ENCODE assay signal across 9 mouse cellular contexts in the genomic region with DNA sequence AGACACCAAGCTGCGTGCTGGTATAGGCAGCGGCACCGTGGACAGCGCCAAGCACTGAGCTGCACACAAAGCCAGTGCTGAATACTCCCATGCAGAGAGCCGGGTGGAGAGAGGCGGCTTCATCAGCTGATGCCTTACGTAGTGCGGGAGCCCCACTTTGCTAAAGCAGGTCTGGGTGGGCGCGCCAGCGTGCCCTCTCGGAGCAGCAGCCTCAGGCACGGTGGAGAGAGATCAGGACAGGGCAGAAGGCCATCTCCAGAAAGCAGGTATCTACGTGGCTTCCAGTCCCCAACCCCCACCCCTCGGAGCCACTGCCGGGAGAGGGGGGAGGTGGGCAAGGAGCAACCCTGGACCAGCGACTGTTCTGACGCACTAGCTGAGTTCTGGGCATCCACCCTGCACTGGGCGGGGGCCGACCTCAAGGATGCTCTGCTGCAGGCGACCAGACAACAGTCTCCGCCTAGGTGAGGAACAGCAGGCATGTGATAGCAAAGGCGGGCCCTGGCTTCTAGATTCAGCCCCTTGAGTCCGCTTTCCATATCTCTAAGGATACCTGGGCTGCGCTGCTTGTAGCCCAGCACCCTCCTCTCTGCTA. TPM values are rescaled to one million over a fixed set of nuclear protein-coding genes. Genes with fewer than 3 reads are reported as not detected.
A peak's percentile ranks its signal among the peaks of the same experiment; 100 is the strongest.
DNase-seq lines count a peak whose midpoint lies in the region; ATAC-seq and TF ChIP-seq lines count a peak whose summit lies in the region.
"Had no signal": no experiment of that assay in that cellular context is flagged by ENCODE, and none has a peak within 500 bp of the region (broad histone marks: within the 10 kb centered on the region; RNA-seq: fewer than 3 reads in every experiment).

A gene (plus strand): TSS at position 449 of the 595 bp plus-strand sequence.

- no peaks in the 10 kb centered on the region for H3K9me3 ChIP-seq in lung, embryonic 16.5 days (ENCODE audit: control insufficient read depth, low read length)
- H3K9me3 ChIP-seq: megakaryocyte, embryonic 14.5 days had no signal

- no peak for DNase-seq in lung, postnatal 14 days
- peak; percentile 75 for DNase-seq in embryo, embryonic 10.5 days (ENCODE audit: low spot score)
- peak; percentile 15 to 35 for DNase-seq in heart, postnatal 10 days
- peak; percentile 32 to 58 for DNase-seq in layer of hippocampus, postnatal 25 days (ENCODE audit: extremely low spot score in 1 of 2, low spot score in 1 of 2)
- DNase-seq in gastrocnemius, postnatal 4 days (ENCODE audit: low spot score in 2 of 2): no peak

- H3K79me2 ChIP-seq in myocyte (ENCODE audit: control insufficient read depth, insufficient read depth): no peaks in the 10 kb centered on the region

- ATAC-seq in lung, embryonic 16.5 days (ENCODE audit: low read depth): 0 out of 2 replicates have a peak, but pooled peaks have one; percentile 26
- ATAC-seq in inflammation-experienced regulatory T-cells, adult 6 months: no peak

- H3K4me2 ChIP-seq in lung, embryonic 16.5 days (ENCODE audit: low read depth, low read length): no peak within 1 kb of the TSS
- no peak within 1 kb of the TSS for H3K4me2 ChIP-seq in myocyte (ENCODE audit: low read depth)

- H3K4me1 ChIP-seq in lung, embryonic 16.5 days (replicated peaks; ENCODE audit: control insufficient read depth, insufficient read depth, low read length): no peaks in the 10 kb centered on the region

- TF ChIP-seq POLR2A in myocyte (IDR thresholded peaks at IDR 0.05; ENCODE audit: insufficient read length, low read depth): no peak

- 7% methylated on average over 25 of the region's 25 CpGs for WGBS in lung, embryonic 16.5 days

- no peak within 1 kb of the TSS for H3K27ac ChIP-seq in lung, embryonic 16.5 days (ENCODE audit: low read length)

- H3ac ChIP-seq in myocyte (ENCODE audit: control insufficient read depth, insufficient read length): no peak within 1 kb of the TSS

- no peak within 1 kb of the TSS for H3K4me3 ChIP-seq in lung, embryonic 16.5 days (ENCODE audit: low read length)
- no peak within 1 kb of the TSS for H3K4me3 ChIP-seq in myocyte
- H3K4me3 ChIP-seq: megakaryocyte, embryonic 14.5 days had no signal

- no peaks in the 10 kb centered on the region for H3K36me3 ChIP-seq in lung, embryonic 16.5 days (ENCODE audit: control insufficient read depth, insufficient read depth, low read length)
- H3K36me3 ChIP-seq in myocyte (ENCODE audit: control insufficient read depth, insufficient read depth): no peaks in the 10 kb centered on the region

- H3K27me3 ChIP-seq in lung, embryonic 16.5 days (ENCODE audit: control insufficient read depth, insufficient read depth, low read depth, low read length): peaks cover 12% of the 10 kb centered on the region
- H3K27me3 ChIP-seq in myocyte (ENCODE audit: control insufficient read depth, insufficient read depth, insufficient read length): no peaks in the 10 kb centered on the region

- H3K9ac ChIP-seq in lung, embryonic 16.5 days (ENCODE audit: low read length): no peak within 1 kb of the TSS

- intact Hi-C loops in heart, postnatal 10 days (cut with DNase I): no loop called here

TF ChIP-seq in myocyte, 11 proteins besides CTCF, POLR2A, EP300 and RAD21:
- TF ChIP-seq MAX (IDR thresholded peaks at IDR 0.05; ENCODE audit: low read depth) (no peak), MYOG (IDR thresholded peaks at IDR 0.05; ENCODE audit: control insufficient read depth in 1 of 3, insufficient read depth in 1 of 3, insufficient read length in 2 of 3, low read depth in 2 of 3) (no peak), TCF12 (IDR thresholded peaks at IDR 0.05; ENCODE audit: insufficient read depth, poor library complexity, severe bottlenecking) (no peak), USF1 (IDR thresholded peaks at IDR 0.05; ENCODE audit: low read depth) (no peak), REST (IDR thresholded peaks at IDR 0.05; ENCODE audit: insufficient read depth, insufficient read length) (peak; percentile 83), CEBPB (IDR thresholded peaks at IDR 0.05; ENCODE audit: insufficient read depth, poor library complexity, severe bottlenecking) (no peak)

RNA-seq across cellular contexts. Expression of the gene that starts here (rescaled TPM):
- not detected in 2 replicates for polyA plus RNA-seq in lung, embryonic 16.5 days (2015; fragmentation: Nextera tagmentation; extraction: Ambion mirVana)
- not detected for total RNA-seq in heart, postnatal 10 days (2021)
- 1 to 10 TPM; 6.9 to 7.6 TPM for total RNA-seq in layer of hippocampus, postnatal 25 days (2021)
- polyA plus RNA-seq in myocyte (2012; fragmentation: generic; extraction: Trizol): not detected
- not detected for polyA plus RNA-seq in inflammation-experienced regulatory T-cells, adult 6 months (2017; shearing (Covaris generic))
- not detected for total RNA-seq in gastrocnemius, postnatal 4 days (2021)

Comparison
In these comparisons a context has a peak if more than half of its experiments do, and no peak if none do; other contexts are left out.
1. RNA of the gene that starts here (total RNA-seq): 6.9 to 7.6 TPM in layer of hippocampus, postnatal 25 days; not detected in heart, postnatal 10 days and not detected in gastrocnemius, postnatal 4 days; every median in the first group is over 4 times any median in the second.
2. Peak in ATAC-seq in lung, embryonic 16.5 days; RNA of the gene not detected or under 1 TPM.
3. Peak in DNase-seq in heart, postnatal 10 days; RNA of the gene not detected or under 1 TPM.
4. DNase-seq: peak in embryo, embryonic 10.5 days (single experiment) and layer of hippocampus, postnatal 25 days (2 of 2); none in lung, postnatal 14 days (single experiment) and gastrocnemius, postnatal 4 days (0 of 2).